Mouse (Mus musculus) embryo, embryonic 10 days (tissue): ENCODE results near the gene Kpna1.
"Not testable (repeated sequence)": the region's sequence is repeated elsewhere in the genome, so short reads cannot be mapped to it uniquely, and the experiment has no call there.

Experiments used
- DNase-seq: peaks from one replicate; pipeline ENCODE4 v3.0.0-alpha.2; 2015; ENCODE audit warnings: low spot score

Gene Kpna1

GRCm38 (mm10) chr16:35978450-35978849, at the start of gene Kpna1:
Kpna1 (plus strand) TSS chr16:35978750.
- not testable (repeated sequence) for DNase-seq

- no peak for DNase-seq
Measured at GRCm38 (mm10) chr16:35932179-35933055, 46.1 kb upstream of the Kpna1 start.

GRCm38 (mm10) chr16:35933181-35933580, 45.4 kb upstream of the Kpna1 start:
- DNase-seq: no peak

- DNase-seq: peak; percentile 55
Measured at GRCm38 (mm10) chr16:35938211-35939151, 40.1 kb upstream of the Kpna1 start, which contains the start of the genes Parp9 and Dtx3l. Parp9 (plus strand) TSS chr16:35938470. Dtx3l (minus strand) TSS chr16:35939151.

GRCm38 (mm10) chr16:35939261-35939660, 39.3 kb upstream of the Kpna1 start:
- DNase-seq: no peak

GRCm38 (mm10) chr16:35939690-35940089, 38.9 kb upstream of the Kpna1 start:
- peak; percentile 69 for DNase-seq

GRCm38 (mm10) chr16:35941382-35941781, 37.2 kb upstream of the Kpna1 start:
- no peak for DNase-seq

- no peak for DNase-seq
Measured at GRCm38 (mm10) chr16:35949264-35949663, 29.3 kb upstream of the Kpna1 start.

GRCm38 (mm10) chr16:35951216-35951615, 27.3 kb upstream of the Kpna1 start:
- no peak for DNase-seq

GRCm38 (mm10) chr16:35952628-35953130, 25.9 kb upstream of the Kpna1 start:
- DNase-seq: no peak

GRCm38 (mm10) chr16:35965991-35966390, 12.6 kb upstream of the Kpna1 start:
- not testable (repeated sequence) for DNase-seq

GRCm38 (mm10) chr16:35966411-35967115, 12.0 kb upstream of the Kpna1 start:
- DNase-seq: no peak

- DNase-seq: no peak
Measured at GRCm38 (mm10) chr16:35967319-35967718, 11.2 kb upstream of the Kpna1 start.

GRCm38 (mm10) chr16:35968149-35968548, 10.4 kb upstream of the Kpna1 start:
- no peak for DNase-seq

GRCm38 (mm10) chr16:35974021-35974420, 4.5 kb upstream of the Kpna1 start:
- no peak for DNase-seq

GRCm38 (mm10) chr16:35981363-35981821, 2.8 kb downstream of the Kpna1 start:
- DNase-seq: peak; percentile 100

GRCm38 (mm10) chr16:35982506-35982901, 4.0 kb downstream of the Kpna1 start:
- peak; percentile 6 for DNase-seq

- DNase-seq: peak; percentile 92
Measured at GRCm38 (mm10) chr16:35982902-35983516, 4.5 kb downstream of the Kpna1 start.

- DNase-seq: peak; percentile 64
Measured at GRCm38 (mm10) chr16:35983517-35984101, 5.1 kb downstream of the Kpna1 start.

GRCm38 (mm10) chr16:35984471-35984870, 5.9 kb downstream of the Kpna1 start:
- DNase-seq: no peak

GRCm38 (mm10) chr16:35987930-35988329, 9.4 kb downstream of the Kpna1 start:
- DNase-seq: no peak
